Mouse (Mus musculus) olfactory bulb, adult 2 months (tissue): Measurements from ENCODE around the gene Enpp6. TPM values are rescaled to one million over a fixed set of nuclear protein-coding genes. Genes with fewer than 3 reads are reported as not detected.

ENCODE experiments used
- H3K27ac ChIP-seq: fragments of 200-500 bp; 2 replicates; pipeline ENCODE4 v1.5.1; 2012; ENCODE audit warnings: low read depth, low read length; ENCODE audit not compliant: insufficient read depth
- H3K4me1 ChIP-seq: fragments of 200-500 bp; 2 replicates; pipeline ENCODE4 v1.6.1; 2012; ENCODE audit warnings: low read length; ENCODE audit not compliant: control insufficient read depth, insufficient read depth
- H3K4me3 ChIP-seq: fragments of 200-500 bp; 2 replicates; pipeline ENCODE4 v1.5.1; 2012; ENCODE audit warnings: mild to moderate bottlenecking, low read depth, low read length, moderate library complexity; ENCODE audit not compliant: insufficient read depth
- CTCF ChIP-seq: fragments of 200-500 bp; IDR thresholded peaks from 2 replicates; pipeline ENCODE4 v1.5.1; 2012; ENCODE audit warnings: low read depth, mild to moderate bottlenecking, low read length, moderate library complexity; ENCODE audit not compliant: insufficient read depth
- POLR2A ChIP-seq: fragments of 200-500 bp; IDR thresholded peaks from 2 replicates; pipeline ENCODE4 v1.6.1; 2012; ENCODE audit warnings: mild to moderate bottlenecking, low read depth, low read length, moderate library complexity; ENCODE audit not compliant: insufficient read depth
- WGBS: fragments of 180-500 bp; shearing (Covaris S2); methylation state at CpG from one replicate; pipeline ENCODE4 v1.1.7; 2018; 5-methylcytosine and 5-hydroxymethylcytosine counted together
- polyA plus RNA-seq: library from polyadenylated mRNA; stranded (reverse); fragments of >200 nt; gene quantifications from 2 replicates; pipeline ENCODE4 v1.2.4, GENCODE M21; 2012; ENCODE audit warnings: low replicate concordance; ENCODE audit not compliant: missing spikeins, insufficient read depth, insufficient read length

Gene Enpp6
- polyA plus RNA-seq, 1 experiment, result not detected

DNA sequence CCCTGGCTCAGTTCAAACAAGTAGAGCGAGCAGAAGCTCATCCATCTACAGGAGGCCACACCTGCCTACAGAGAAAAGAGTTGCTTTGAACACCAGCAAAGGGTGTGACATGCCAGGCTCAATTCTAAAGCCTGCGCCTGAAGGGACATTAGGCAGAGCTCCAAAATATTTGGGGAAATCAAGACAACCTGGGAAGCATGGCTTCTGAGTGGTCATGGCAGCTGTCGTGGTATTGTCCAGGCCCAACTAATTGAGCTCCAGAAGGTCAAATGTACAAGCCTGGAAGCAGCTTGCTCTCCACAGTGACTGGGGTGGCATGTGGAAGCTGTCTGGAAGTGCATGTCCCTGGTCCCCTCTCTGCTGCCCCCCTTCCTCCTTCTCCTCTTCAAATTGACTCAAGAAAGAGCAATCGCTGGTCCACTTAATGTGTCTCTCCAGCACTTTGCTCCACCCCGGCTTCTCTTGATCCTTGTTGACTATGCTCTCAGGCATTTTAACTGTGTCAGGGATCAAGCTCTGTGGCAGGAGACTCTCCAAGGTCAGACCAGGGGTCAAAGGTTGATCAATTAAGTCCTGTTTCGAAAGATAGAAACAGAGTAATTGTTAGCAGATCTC lies 89.4 kb downstream of the Enpp6 start:
- Histone ChIP-seq H3K4me3 (no peak overlapping the region), H3K4me1 (no peaks in the 10 kb centered on the region), H3K27ac (no peak overlapping the region)
- TF ChIP-seq POLR2A (no peak), CTCF (no peak)
- WGBS, result 91% methylated on average over 6 of the region's 6 CpGs

DNA sequence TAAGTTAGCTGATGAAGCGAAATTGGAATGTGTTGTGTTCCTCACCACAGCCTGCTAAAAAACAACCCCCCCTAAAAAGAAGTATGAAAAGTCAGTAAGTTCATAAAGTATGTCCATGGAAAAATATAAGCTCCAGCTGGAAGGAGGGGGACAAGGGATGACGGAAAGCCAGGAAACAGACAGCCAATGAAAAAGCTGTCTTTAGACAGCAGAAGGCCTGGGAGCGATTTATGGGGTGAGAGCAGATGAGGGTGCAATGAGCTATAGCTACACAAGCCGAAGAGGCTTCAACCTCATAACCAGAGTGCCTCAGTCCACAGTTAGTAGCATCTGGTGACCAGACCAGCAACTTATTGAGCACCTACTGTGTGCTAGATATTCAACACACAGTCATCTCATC lies 93.3 kb downstream of the Enpp6 start:
- Histone ChIP-seq H3K27ac (no peak overlapping the region), H3K4me3 (no peak overlapping the region), H3K4me1 (no peaks in the 10 kb centered on the region)
- TF ChIP-seq CTCF, result no peak
- no peak for TF ChIP-seq POLR2A
- 92% methylated on average over 4 of the region's 4 CpGs for WGBS

DNA sequence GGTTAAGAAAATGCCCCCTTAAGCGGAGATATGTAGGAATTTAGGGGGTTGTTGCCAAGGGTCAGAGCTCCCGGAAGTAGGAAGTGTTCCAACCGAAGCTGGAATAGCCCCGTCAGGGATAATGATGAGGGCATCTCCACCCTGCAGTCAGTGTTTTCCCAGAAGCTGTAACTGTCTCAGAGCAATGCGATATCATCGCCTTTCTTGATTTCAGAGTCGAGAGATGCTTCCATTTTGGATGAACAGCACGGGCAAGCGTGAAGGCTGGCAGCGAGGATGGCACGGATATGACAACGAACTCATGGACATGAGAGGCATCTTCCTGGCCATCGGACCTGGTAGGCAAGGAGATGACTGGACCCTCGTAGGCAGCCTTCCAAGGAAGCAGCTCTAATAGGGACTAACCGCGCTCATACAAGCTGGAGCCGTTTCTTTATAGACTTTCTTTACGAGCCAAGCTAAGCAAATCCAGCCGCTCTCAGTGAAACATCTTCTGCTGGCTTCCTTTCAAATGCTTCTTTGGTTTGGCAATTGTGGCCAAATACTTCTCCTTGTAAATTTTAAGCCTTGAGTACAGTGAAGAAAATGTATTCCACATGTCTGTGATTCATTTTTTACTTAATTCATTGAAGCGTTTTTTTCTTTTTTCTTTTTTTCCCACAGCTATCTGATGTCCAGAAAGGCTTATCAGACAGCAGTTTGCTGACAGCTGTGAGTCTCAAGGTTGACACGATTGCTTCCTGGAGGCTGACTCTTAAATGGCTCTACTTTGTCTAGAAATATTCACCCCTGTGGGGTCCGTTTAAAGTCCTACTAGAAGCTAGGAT lies 95.7 kb downstream of the Enpp6 start:
- Histone ChIP-seq H3K4me3 (no peak overlapping the region), H3K4me1 (no peaks in the 10 kb centered on the region), H3K27ac (no peak overlapping the region)
- TF ChIP-seq POLR2A, result no peak
- TF ChIP-seq CTCF, result no peak
- WGBS, result 77% methylated on average over 22 of the region's 22 CpGs

DNA sequence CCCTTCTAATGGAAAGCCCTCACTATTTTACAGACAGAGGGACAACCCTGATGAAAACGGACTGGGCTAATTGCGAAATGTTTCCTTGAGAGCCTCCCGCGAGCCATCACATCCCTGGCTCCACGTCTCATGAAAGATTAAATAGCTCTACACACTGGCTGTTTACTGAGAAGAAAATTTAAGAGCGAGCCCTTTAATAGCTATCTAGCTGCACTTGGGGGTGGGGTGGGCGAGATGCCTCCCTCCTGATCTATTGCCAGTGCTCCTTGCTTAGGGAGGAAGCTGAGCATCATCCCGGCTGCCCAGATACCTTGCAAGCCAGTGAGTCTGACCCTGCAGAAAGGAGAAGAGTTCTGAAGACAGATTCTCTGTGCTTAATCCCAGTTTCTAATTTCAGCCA lies 103.3 kb downstream of the Enpp6 start:
- H3K27ac ChIP-seq, result no peak overlapping the region
- TF ChIP-seq CTCF (no peak), POLR2A (no peak)
- H3K4me3 ChIP-seq, result no peak overlapping the region
- WGBS, result 24% methylated on average over 8 of the region's 8 CpGs
- H3K4me1 ChIP-seq, result peaks cover 8% of the 10 kb centered on the region; the same call in 1 of the 2 replicates

DNA sequence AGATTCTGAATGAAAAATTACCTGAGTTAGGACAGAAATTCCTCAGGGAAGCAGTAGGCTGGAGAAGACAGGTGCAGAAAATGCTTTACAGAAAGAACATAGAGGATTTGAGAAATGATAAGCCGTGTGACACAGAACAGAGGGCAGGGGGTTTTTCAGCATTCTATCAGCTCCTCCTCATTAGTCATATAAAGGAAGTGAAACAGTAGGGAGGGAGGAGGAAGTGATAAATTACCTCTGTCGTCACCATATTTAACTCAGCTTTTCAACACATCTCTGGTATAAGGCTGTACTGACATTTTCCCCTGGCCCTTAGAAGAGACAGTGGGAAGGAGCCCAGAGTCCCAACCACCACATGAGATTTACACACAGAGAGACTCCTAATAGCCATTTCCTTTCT lies 118.9 kb downstream of the Enpp6 start:
- Histone ChIP-seq H3K27ac (no peak overlapping the region), H3K4me3 (no peak overlapping the region), H3K4me1 (no peaks in the 10 kb centered on the region)
- TF ChIP-seq CTCF, result no peak
- WGBS, result 85% methylated on average over 2 of the region's 2 CpGs

DNA sequence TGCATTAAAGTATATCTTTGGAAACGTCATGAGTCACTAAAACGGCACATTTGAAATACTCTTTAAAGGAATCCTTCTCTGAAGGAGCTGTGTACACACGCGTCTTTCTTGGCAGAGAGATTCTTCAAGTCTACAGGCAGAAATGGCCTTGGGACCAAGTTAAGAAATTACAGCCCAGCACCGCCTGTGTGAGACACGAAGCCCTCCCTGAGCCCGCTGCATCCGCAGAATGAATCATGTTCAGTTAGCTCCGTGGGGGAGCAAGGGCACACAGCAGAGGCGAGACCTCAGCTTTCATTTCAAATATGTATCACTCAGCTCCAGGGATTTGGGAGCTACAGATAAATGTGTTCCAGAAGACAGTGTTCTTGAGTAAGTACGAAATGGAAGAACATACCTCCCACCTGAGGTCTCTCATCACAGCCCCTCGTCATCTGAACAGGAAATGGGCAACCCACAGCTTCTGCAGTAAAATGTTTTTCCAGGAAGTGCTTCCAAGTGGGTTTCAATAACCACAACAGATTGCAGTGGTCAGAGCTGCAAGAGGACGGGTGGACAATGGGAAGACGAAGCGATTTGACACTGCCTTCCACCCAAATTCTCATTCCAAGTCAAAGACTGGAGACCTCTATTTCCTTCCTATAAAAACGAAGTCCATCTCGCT lies 127.6 kb downstream of the Enpp6 start:
- 65% methylated on average over 17 of the region's 17 CpGs for WGBS
- Histone ChIP-seq H3K4me3 (no peak overlapping the region), H3K27ac (no peak overlapping the region), H3K4me1 (no peaks in the 10 kb centered on the region)
- no peak for TF ChIP-seq CTCF
- TF ChIP-seq POLR2A, result no peak

DNA sequence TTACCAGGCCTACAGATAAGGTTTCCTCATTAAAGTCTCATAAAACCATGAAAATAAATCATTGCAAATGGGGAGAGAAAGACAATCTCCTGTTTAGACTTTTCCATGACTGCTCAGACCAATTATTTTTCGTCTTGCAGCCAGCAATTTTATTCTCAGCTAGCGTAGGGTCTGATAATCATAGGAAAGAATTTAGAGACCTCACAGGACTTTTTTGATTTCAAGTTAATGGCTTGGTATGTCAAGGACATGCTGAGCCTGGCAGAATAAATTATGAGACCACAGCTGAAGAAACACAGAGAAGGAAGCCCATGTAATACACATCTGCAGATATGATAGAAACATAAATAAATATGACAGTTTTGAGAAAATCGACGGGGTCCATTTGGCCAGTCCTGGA lies 130.6 kb downstream of the Enpp6 start:
- TF ChIP-seq POLR2A (no peak), CTCF (no peak)
- H3K4me1 ChIP-seq, result no peaks in the 10 kb centered on the region
- H3K4me3 ChIP-seq, result no peak overlapping the region
- no peak overlapping the region for H3K27ac ChIP-seq
- 81% methylated on average over 4 of the region's 4 CpGs for WGBS

DNA sequence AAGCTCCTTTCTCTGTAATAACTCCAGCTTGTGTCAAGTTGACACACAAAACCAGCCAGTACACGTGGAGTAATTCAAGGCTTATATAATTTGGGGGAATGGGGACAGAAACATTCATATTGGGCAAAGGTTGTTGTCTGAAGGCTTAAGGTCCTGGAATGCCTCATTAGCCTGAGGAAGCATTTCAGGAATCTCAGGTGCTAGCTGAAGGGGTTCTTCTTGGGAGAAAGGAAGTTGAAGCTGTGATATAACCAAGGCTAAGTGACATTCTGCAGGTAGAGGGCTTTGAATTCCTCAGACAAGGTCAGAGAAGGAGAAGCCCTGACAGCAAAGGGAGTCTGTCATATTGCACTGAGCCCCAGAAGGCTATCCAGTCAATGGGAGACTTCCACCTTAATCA lies 133.2 kb downstream of the Enpp6 start:
- TF ChIP-seq CTCF, result no peak
- TF ChIP-seq POLR2A, result no peak
- WGBS, result 67% methylated on average over 1 of the region's 1 CpGs
- Histone ChIP-seq H3K4me1 (no peaks in the 10 kb centered on the region), H3K4me3 (no peak overlapping the region), H3K27ac (no peak overlapping the region)

DNA sequence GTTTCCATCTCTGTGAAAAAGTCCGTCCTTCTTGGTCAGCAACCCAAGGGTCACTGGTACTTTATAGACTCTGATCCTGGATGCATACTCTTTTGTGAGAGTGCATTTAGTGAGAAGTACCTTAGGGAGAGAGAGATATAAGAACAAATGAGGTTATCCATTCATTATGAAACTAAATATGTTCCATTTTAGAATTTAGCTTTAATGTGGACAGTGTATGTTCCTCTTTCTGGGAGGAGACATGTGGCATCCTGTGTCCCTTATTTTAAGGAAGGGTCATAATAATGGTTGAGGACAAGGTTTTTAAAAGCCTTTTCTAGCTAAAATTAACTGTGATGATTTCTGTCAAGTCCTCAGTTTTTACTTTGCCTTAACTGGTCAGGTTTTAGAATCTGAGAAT lies 142.2 kb downstream of the Enpp6 start:
- WGBS, result 95% methylated on average over 1 of the region's 1 CpGs
- Histone ChIP-seq H3K27ac (no peak overlapping the region), H3K4me1 (no peaks in the 10 kb centered on the region), H3K4me3 (no peak overlapping the region)
- no peak for TF ChIP-seq POLR2A
- TF ChIP-seq CTCF, result no peak
